Mouse (Mus musculus) layer of hippocampus, adult 9-11 months (tissue): Measurements from ENCODE around the gene Mafk.

Source experiments
- DNase-seq: peaks from one replicate; pipeline ENCODE4 v3.0.0; 2022

Gene Mafk

DNA sequence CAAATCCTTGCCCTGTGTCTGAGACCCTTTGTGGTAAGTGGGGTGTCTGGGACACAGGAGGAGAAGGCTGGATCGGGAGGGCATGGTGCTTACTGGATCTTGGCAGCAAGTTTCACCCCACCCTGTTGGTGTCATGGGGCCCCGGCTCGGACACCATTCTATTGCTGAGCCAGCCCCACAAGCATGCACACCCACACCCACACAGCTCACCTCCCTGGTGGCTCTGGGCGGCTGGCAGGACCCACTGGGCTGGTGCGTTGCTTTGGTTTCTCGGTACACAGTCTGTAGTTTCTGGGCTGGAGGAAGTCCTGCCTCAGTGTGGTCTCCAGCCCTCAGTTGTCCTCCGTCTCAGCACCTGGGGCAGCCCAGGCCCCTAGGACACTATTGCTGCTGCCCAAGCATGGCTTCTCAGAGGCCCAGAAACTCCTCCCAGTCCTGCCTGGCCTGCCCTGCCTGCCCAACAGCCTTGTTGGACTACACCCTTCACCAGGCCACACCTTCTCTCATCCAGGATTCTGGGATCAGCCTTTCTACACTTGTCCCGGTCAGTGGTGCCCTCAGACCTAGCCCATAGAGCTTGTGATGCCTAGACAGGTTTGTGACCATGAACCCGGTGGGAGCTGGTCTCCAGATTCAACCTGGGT lies 28.3 kb downstream of the Mafk start, which contains the start of gene Tmem184a:
Tmem184a (minus strand) TSS at position 380 of the 644 bp plus-strand sequence.
- no peak for DNase-seq

DNA sequence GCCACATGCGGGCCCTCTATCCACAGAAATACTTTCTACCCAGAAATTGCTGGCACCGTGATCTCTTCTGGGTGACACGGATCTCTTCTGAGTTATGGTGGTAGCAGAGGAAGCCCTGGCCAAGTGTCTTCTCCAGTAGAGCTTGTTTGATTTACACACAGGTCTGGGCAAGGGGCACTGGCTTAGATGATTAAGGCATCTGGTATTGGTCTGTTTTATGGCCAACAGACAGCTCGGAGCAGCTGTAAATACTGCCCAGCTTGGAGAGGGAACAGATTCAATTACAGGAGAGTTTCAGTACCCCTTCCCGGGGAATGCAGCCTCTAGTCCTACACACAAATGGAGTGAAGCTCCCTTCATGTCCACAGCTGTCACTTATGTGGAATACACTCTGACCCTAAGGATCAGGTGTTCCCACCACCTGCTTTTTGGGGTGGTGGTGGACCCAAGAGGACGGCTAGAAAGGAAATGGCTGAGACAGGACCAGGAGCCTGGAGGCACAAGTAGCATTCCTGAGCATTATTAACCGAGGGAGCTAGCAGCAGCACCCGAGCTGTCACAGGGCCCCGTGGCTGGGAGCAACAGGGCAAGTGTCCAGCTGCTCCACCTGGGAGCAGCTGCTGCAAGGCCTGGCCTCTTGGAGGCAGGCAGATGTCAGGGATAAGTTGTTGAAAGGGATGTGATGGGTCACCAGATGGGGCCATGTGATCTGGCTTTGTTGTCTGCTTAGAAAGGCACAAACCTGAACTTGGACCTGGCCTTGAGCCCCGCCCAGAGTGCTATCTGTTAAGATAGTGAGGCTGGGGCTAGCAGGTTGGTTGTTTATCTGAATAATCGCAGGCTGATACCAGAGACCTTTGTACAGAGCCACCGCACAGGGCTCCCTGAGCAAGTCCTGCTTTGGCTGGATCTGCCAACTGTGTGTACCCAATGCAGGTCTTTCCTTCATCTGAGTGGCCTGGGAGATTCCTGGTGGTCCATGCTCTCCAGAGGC lies 30.4 kb downstream of the Mafk start:
- no peak for DNase-seq

DNA sequence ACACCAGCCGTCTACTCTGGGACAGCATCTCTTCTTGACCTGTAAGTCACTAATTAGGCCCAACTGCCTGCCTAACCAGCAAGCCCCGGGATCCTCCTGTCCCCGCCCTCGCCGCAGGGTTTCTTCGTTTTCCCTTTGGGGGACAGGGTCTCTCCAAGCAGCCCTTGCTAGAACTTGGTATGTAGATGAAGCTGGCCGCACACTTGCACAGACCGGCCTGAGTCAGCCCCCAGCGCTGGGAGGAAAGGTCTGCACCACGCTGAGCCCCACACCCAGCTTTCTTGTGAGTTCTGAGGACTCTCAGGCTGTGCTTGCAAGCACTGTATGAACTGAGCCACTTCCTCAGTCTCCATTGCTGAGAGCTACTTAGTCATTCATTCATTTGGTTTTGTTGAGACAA lies 33.2 kb downstream of the Mafk start:
- DNase-seq = no peak

DNA sequence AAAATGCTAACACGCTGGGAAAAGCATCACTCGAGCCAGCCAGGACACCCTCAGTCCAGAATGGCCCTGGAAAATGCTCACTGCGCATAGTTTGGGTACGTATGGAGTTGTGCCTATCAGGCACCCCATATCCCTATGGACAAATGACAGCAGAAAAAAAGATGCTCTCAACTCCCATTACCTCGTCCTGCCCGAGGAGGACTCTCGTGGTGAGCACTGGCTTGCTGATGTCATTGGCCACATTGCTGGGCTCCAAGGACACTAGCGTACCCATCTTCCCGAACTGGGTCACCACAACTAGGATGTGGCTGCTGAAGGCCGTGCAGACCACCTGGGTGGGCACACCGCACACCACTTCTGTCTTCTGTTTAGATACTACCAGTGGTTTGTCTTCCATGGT lies 34.6 kb downstream of the Mafk start:
- DNase-seq = no peak

DNA sequence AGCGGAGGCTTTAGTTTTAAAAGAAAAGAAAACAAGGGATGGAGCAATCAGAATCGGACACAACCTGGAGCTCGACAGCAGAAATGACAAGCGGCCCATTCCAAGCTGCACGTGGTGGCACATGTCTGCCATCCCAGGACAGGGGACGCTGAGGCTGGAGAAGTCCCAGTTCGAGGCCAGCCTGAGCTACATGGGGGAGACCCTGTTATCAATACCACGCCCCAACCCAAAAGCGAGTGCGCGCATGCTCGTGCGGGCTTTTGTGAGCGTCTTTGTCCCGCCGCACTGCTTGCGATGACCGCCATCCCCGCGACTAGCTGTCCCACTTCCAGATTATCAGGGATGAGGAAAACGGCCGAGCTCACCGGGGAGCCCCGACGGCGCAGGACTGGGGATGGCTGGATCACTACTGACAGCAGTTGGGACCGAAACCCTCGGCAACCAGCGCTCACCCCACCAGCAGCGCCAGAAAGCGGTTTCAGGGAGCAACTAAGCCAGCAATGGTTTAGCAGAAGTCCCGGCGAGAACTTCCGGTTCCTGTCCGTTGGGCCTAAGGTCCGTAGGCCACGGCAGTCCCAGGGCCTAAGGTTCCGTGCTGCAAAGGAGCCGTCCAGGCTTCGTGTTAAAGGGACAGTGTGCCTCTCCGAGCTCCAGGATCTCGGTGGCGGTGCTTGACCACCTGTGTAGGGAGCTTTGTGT lies 35.2 kb downstream of the Mafk start, which contains the start of the genes Gm26938 and Psmg3:
Gm26938 (minus strand) TSS at position 51 of the 699 bp plus-strand sequence.
Psmg3 (minus strand) TSS at position 529 of the 699 bp plus-strand sequence.
- peak; percentile 82 for DNase-seq

DNA sequence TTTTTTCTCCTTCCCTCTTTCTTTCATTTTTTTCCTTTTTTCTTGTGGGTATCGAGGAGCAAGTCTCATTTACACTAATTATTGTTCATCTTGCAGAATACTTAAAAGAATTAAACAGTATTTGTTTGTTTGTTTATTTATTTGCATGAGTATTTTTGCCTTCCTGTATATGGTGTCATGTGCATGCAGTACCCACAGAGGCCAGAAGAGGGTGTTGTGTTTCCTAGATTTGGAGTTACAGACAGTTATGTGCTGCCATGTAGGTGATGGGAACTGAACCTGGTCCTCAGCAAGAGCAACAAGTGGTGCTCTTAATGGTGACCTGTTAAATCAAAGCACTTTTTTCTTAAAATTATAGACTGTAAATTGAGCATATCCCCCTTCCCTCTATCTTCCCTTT lies 36.3 kb downstream of the Mafk start:
- no peak for DNase-seq

DNA sequence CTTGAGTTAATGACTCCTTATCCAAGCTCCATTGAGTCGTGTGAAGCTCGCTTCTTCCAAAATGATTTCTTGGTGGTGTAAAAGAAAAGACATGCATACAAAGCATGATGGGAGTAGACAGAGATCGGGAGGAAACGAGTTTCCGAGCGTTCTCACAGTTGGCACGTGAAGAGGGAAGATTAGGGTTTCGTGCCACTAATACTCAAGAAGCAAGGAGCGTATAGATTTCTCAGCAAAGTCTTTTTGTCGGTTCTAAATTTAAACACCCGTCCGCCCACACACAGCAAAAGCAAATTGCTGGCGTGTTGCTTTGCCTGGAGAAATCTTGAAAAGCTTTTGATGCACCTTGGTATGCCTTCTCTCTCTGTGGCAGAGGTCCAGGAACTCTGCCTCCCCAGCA lies 38.1 kb downstream of the Mafk start:
- DNase-seq = no peak

DNA sequence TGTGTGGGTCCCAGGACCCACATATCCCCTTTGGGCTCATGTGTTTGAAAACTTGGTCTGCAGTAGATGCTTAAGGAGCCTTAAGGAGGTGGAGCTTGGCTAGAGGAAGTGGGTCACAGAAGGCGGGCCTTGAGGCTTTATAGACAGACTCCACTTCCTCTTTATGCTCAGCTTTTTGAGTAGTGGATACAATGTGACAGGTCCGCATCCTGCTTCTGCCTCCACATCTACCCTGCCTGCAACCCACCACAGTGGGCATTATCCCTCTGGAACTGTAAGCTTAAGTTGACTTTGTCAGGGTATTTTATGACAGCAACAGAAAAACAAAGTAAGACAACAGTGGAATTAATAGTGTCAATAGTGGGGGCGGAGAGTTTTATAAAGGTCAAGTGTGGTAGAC lies 39.4 kb downstream of the Mafk start:
- DNase-seq = no peak

DNA sequence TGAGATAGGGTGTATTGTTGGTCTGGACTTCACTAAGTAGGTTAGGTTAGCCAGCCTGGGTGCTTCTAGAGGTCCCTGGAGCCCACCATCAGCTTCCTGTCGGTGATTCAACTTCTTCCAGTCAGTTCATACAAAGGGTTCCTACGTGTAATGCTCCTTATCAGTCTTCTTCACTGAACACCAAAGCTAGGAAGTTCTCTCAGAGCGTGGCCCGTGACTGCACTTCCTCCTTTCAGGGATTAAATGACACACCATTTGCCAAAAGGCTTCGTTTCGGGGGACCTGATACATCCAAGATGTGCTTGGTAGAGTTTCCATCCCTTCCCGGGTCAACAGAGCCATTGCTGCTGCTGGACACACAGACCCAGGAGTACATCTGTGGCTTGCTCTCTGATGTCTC lies 40.8 kb downstream of the Mafk start:
- DNase-seq = no peak

DNA sequence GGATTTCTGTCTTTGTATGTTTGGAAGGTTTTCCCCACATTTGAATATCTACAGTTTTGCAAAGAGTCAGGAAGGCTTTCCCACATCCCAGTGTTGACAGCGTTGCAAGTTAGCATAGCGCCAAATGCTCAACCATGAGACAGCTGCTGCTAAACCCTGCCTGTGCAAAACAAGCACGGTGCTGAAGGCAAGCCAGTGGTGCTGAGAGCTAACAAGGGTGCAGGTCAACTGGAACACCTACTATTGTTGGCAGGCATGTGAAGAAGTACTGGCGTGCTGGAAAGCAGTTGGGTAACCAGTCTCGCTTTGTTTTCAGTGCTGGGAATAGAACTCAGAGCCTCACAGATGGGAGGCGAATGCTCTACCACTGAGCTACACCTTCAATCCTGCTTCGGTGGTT lies 44.4 kb downstream of the Mafk start:
- DNase-seq = no peak

DNA sequence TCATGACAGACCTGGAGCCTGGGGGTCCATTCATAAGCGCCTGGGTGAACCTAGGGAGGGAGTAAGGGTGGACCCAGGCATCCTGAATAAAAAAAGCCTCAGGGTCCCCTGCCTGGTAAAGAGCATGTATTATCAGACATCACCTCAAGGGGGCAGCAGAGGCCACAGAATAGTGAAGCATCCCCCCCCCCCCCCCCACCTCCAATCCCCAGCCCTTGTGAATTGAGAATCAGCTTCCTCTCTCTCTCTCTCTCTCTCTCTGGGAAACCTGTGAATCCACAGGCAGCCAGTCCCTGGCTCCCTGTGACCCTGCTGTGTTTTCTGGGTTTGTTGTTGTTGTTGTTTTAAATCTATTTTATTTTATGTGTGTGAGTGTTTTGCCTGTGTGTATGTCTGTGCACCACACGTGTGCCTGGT lies 47.2 kb downstream of the Mafk start:
- DNase-seq = no peak

DNA sequence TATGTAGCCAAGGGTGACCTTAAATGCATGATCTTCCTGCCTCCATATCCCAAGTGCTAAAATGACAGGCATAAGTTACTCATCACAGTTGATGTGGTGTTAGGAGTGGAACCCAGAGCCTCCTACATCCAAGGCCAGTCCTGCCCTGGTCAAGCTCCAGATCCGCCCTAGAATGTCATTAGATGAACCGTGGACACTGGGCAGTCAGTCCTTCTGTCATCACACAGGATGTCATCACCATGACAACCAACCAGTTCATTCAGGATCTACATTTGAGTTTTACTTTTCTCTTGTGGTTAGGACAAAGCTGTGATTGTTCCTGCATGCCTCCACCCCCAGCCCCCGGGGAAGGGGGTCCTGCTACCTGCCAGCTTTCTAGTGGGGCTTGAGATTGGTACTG lies 47.8 kb downstream of the Mafk start:
- no peak for DNase-seq

DNA sequence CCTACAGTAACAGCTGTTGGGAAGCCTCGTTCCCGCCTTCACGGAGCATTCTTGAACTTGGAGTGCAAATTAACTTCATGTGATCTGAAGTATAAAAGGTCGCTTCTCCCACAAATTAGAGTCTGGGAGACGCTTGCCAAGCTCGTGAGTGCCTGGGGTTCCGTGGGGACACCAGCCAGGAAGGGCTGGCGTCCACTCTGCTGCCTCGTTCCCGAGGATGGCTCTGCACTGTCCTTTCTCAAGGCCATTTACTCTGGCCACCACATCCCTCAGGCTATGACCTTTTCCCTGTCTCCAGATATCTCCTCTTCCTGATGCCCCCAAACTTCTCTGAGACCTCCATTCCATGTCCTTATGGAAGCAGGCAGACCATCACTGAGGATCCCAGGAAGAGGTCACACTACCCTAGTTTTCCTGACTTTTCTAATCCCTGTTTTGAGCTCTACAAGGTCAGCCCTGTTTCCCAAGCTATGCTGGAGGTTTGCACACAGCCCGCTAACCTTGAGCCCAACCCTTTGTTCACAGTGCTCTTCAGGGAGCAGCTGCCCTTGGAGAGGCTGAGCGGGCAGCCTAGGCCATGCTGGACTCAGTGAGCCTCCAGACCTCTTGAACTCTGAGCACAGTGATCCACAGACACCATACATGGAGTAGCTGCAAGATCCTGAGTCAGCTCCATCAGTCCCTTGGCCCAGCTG lies 58.5 kb downstream of the Mafk start:
- no peak for DNase-seq
